Mouse (Mus musculus) left cerebral cortex, postnatal 36 days (tissue): ENCODE measurements at regions not wholly inside any gene's neighbourhood (a gene's known extent, or its start where the extent isn't known, plus 50 kb on each side); places are given as distances from the start of the nearest gene placed in this dataset.
"Not testable (repeated sequence)": the region's sequence is repeated elsewhere in the genome, so short reads cannot be mapped to it uniquely, and the experiment has no call there.

ENCODE experiments used
- DNase-seq, 2 experiments: peaks; one replicate each; pipeline ENCODE4 v3.0.0; 2021 to 2022; ENCODE audit warnings: low spot score in 2 of 2, mixed read lengths in 1 of 2
- intact Hi-C: fragments of 180-260 bp; cut with DNase I; formaldehyde crosslinking; loops from one replicate; pipeline ENCODE4 v1.15.1; 2025

DNA sequence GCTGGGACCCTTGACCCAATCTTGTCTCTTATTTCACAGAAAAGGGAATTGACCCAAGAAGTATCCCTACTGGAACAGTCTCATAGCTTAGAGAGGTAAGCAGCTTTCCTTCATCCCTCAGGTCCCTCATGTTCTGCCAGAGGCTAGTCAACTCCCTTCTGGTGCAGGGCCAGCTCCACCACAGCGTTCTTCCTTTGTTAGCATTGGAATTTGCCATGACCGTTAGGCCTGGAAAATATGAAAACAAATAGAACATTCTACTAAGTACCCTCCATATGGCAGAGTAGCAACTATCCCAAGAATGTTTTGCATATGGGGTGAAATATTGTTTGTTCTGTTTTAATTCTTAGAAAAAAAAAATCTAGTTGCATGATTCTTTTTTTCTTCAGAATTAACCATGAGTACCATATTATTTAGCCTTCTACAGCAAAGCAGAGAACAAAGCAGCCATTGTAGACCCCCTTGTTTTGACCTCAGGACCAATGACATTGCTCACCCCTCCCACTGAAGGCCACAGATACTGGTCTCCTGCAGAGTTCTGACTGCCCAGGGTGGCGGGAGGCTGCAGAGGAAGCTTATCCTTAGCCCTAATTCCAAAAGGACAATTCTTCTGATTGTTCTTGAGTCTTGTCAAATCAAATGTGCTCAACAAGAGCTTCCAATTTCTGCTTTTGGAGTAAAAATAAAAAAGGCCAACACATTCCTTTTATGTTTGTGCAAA is 78.1 kb upstream of the Ehbp1 start:
- DNase-seq, result no peak
- intact Hi-C loops, result no loop called here

DNA sequence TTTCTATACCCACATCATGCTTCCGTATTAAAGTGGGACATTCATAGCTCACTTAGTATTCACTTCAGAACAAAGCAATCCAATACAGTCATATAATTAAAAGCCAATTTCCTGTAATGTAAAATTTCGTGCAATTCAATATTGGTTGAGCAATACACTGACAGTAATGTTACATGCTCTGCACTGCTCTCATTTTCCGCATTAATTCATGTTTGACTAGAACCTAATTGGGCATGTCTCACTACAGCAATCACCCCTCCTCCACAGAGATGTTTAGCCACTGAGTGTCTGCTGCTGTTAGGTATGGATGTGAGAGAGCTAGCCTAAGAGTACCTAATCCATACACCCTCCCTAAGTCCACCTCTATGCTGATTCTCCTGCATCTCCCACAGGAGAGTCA is 79.7 kb upstream of the Ehbp1 start:
- intact Hi-C loops, result no loop called here
- no peak for DNase-seq

DNA sequence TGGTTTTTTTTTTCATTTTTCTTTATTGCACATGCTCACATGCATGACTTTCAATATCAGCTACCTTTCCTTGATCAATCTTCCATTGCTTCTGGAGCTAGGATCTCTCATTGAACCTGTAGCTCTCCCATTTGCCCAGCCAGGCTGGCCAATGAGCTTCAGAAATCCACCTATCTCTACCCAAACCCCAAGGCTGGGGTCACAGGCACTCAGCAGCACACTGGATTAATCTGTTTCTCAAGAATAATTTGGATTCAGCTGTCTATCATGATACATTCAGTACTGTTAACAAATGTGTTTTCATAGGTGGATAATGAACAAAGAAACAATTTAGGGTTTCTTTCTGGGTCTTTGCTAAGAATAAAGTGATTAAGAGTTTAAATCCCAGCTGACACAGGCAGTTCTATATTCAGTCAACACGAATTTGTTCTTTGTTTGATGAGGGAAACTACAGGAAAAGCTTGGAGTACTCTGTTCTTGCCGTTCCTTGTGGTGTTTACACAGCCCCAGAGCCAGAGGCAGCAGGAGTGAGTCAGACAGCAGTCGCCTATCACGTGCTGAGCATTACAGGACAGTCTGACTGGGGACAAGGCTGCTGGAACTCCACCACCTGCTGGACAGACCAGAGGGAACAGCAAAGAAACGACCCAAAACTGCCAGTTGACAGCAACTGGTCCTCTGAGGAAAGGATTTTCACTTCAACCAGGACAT is 74.6 kb upstream of the Tmem17 start:
- DNase-seq, result peak in 1 of 2 experiments; percentile 17
- intact Hi-C loops, result loop anchor here (10.0 kb wide), 1 partner anchor 212 kb away; no protein-coding TSS in a partner anchor

DNA sequence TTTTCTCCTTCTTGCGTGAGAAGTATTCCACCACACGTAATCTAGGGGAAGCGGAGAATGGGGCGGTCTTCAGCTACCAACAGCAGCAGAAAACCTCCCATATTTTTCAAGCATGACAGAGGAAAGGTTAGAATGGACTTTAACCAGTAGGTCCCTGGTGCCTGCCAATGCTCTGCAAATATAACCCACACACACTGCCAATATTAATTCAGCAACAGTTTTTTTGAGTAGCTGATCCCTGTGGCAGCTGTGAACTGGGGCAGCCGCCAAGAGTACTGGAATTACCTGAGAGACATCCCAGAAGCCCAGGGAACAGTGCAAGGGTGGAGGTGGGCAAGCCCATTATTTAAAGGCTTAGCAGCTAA is 74.1 kb upstream of the Tmem17 start:
- intact Hi-C loops, result loop anchor here (10.0 kb wide), 1 partner anchor 213 kb away; no protein-coding TSS in a partner anchor
- no peak for DNase-seq

DNA sequence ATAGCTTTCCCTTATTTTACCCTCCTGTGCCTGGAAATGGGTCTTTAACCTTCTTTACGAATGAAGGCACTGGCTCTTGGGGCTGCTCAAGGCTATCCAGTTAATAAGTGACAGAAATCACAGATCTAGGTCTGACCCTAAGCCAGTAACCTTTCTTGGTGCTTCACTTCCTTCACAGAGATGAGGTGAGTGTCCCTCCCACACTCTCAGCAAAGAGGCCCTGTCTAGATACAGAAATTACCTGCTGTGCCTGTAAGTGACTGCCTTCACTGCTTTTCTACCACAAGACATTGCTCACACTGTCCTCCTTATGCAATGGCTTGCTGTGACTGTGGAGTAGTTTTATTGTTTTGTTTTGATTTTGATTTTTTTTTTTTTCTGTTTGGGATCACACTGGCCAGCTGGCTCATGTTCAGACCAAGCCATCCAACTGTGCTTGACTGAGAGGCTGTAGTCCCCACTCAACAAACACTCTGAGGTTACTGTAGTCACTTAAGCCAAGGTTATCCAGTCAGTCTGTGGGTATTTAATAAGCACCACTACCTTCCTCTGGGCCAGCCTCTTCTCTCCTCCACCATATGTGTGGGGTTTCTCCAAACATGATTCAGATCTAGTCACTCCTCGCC is 73.3 kb upstream of the Tmem17 start:
- DNase-seq, result no peak
- intact Hi-C loops, result loop anchor here (10.0 kb wide), 1 partner anchor 214 kb away; no protein-coding TSS in a partner anchor

DNA sequence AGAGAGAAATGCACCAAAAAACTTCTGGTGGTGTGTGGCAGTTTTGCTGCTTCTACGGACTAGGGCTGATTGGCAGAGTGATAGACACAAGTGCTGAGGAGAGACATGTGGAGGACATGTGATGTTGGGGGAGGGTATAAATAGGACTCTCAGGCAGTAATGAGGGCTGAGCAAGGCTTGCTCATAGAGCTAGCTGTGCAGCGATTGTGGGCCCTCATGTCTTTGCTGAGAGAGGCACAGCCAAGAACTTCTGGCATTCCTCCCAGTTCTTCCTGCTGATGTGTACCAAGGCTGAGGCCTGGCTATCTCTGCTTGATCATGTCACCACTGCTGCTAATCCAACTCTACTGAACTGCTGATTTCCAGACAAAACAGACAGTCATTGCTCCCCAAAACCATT is 71.4 kb upstream of the Tmem17 start:
- intact Hi-C loops, result no loop called here
- DNase-seq, result peak in 1 of 2 experiments; percentile 14

DNA sequence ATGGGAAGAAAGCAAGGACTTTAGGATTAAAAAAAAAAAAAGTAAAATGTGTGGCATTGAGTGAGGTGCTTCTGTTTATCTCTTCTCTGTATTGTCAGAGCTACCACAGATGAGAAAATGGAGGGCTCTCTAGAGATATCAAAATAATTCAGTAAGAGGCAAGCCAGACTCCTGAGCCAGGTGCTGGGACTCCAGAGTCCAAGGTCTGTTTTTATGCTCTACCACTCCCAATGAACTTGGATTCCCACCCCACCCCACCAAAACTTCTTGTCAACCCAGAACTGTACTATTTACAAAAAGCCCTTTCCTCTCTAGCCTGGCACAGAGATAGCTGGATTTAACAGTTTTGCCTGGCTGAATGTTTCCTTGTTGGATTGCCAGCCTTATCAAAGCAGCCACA is 58.7 kb upstream of the Tmem17 start:
- DNase-seq, result no peak
- intact Hi-C loops, result no loop called here

DNA sequence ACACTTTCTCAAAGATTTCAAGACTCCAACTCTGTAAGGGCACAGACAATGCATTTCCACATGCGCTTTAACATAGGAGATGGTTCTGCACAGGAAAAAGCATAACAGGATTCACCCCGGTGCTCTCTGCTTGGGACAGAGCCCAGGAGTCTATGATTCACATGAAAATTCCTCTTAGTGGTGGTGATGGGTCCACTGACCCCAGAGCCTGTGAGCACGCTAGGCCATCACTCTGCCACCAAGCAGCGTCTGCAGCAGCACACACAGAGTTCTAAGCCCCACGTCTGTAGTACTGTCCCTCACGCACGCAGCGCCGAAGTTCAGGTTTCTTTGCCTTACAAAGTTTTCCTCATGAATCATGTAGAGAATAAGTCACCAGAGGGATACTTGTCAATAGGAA is 55.6 kb upstream of the Tmem17 start:
- no peak for DNase-seq
- intact Hi-C loops, result no loop called here

DNA sequence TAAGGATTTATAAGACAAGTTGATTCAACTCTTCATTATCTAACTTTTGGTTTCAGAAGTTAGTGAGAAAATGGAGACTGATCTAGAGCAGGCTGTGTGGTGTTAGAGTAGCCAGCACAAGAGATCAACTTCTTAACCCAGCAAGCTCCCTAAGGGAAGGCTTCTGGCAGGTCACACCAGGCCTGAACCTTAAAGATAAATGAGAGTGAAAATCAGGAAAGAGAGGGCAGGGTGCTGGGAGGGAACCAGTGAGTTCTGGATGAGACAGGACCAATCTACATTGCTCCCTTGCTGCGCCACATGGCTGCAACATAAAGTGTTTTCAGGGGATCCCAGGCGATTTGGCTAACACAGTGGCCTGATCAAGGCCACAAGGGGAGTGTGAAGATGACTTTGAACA is 54.7 kb upstream of the Tmem17 start:
- intact Hi-C loops, result no loop called here
- no peak for DNase-seq

DNA sequence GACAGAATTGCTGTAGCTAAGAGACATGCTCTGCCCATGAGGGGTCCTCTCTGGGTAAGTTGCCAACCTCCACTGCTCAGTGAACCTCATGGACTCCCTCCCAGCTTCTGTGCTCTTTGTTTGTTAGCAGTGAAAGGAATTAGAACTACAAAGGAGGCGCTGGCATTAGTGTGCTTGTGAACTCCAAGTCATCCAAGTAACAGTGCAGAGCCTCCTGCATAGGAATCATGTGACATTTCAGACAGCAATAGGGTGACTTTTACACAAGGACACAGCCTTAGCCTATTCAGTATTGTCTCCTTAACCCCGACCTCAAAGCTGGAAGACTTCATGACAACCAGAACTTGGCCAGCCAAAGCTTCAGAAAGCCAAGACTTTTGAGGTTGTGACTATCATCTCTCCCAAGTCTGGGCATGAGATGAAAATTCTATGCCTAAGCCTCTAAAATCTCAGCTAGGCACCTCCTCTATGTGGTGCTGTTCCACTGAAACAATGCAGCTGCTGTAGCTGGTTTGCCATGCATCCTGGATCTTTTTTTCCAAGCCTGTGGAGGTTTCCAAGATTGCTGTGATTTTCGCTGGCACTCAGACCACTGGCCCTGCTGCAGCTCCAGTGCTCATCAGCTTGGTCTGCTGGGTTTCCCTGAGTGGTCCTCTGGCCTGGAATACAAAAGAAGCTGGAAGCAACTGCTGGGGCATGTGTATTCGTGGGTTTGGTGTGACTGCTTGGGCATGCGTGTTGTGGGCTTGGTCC is 52.8 kb upstream of the Tmem17 start:
- DNase-seq, result no peak
- intact Hi-C loops, result no loop called here

DNA sequence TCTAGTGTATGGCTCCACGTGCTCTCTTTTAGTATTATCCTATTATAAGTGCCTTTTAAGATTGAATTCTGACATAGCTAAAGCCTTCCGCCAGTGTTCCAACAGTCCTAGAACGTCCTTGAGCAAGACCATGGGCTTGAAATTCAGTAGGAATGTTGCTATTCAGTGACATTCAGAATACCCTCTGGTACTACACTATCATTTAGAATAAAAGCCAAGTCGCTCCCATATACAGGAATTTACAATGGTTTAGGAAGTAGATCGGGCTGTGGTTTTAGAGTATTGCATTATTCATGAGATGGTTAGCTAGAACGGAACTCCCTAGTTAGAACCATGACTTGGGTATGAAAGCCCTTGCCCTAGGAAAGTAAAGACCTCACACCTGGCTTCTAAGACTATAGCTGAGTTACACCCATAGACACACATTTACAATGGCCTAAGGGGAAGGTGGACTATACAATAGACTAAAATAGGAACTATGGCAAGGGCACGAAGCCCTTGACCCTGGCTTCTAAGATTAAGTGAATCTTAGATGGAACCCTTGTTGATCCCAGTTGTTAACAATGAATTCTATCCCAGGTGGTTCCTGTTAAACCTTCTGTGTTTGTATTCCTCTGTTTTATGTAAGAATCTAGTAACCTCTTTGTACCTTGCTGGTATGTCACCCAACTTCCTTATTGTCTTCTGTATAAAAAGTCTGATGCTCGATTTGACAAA is 50.7 kb upstream of the Tmem17 start:
- DNase-seq, intact Hi-C loops: not testable (repeated sequence)
